Mouse (Mus musculus): Measurements from ENCODE around the gene Tex12. TPM values are rescaled to one million over a fixed set of nuclear protein-coding genes. Genes with fewer than 3 reads are reported as not detected.

Tex12 gene
- polyA plus RNA-seq, 1 experiment from 2014 or later = not detected

- ATAC-seq (replicated peaks; ENCODE audit: low FRiP score, low read depth) = no peak
- no peaks in the 10 kb centered on the region for H3K4me1 ChIP-seq (replicated peaks; ENCODE audit: insufficient read depth, low read length)
- WGBS = 71% methylated on average over 5 of the region's 5 CpGs
Measured at GRCm38 (mm10) chr9:50535930-50536329, 25.2 kb downstream of the Tex12 start.

GRCm38 (mm10) chr9:50533791-50534190, 27.3 kb downstream of the Tex12 start:
- ATAC-seq (replicated peaks; ENCODE audit: low FRiP score, low read depth) = no peak
- no peak for TF ChIP-seq CTCF (IDR thresholded peaks at IDR 0.05; ENCODE audit: low read depth)
- no peaks in the 10 kb centered on the region for H3K4me1 ChIP-seq (replicated peaks; ENCODE audit: insufficient read depth, low read length)
- no peak overlapping the region for H3K9ac ChIP-seq (ENCODE audit: low read depth, low read length)
- no peak overlapping the region for H3K4me3 ChIP-seq (replicated peaks; ENCODE audit: low read depth, low read length)
- no peaks in the 10 kb centered on the region for H3K36me3 ChIP-seq (ENCODE audit: insufficient read depth, low read length)
- peak; percentile 40 for DNase-seq (ENCODE audit: low spot score)
- H3K27me3 ChIP-seq (ENCODE audit: insufficient read depth, low read length) = no peaks in the 10 kb centered on the region
- H3K27ac ChIP-seq = no peak overlapping the region
- H3K4me2 ChIP-seq (ENCODE audit: low read length) = no peak overlapping the region
- WGBS = 76% methylated on average over 3 of the region's 3 CpGs
- no peaks in the 10 kb centered on the region for H3K9me3 ChIP-seq (replicated peaks; ENCODE audit: low read length)

More at GRCm38 (mm10) chr9:50535930-50536329, 25.2 kb downstream of the Tex12 start:
- no peaks in the 10 kb centered on the region for H3K36me3 ChIP-seq (ENCODE audit: insufficient read depth, low read length)
- no peaks in the 10 kb centered on the region for H3K27me3 ChIP-seq (ENCODE audit: insufficient read depth, low read length)
- no peak overlapping the region for H3K4me2 ChIP-seq (ENCODE audit: low read length)
- no peak for TF ChIP-seq CTCF (IDR thresholded peaks at IDR 0.05; ENCODE audit: low read depth)
- no peak overlapping the region for H3K4me3 ChIP-seq (replicated peaks; ENCODE audit: low read depth, low read length)
- DNase-seq (ENCODE audit: low spot score) = no peak
- no peak overlapping the region for H3K9ac ChIP-seq (ENCODE audit: low read depth, low read length)
- H3K9me3 ChIP-seq (replicated peaks; ENCODE audit: low read length) = no peaks in the 10 kb centered on the region
- H3K27ac ChIP-seq = no peak overlapping the region

- H3K27ac ChIP-seq = no peak overlapping the region
- no peaks in the 10 kb centered on the region for H3K36me3 ChIP-seq (ENCODE audit: insufficient read depth, low read length)
- no peak for ATAC-seq (replicated peaks; ENCODE audit: low FRiP score, low read depth)
- H3K4me2 ChIP-seq (ENCODE audit: low read length) = no peak overlapping the region
- no peak overlapping the region for H3K4me3 ChIP-seq (replicated peaks; ENCODE audit: low read depth, low read length)
- no peak for TF ChIP-seq CTCF (IDR thresholded peaks at IDR 0.05; ENCODE audit: low read depth)
- no peaks in the 10 kb centered on the region for H3K27me3 ChIP-seq (ENCODE audit: insufficient read depth, low read length)
- no peaks in the 10 kb centered on the region for H3K9me3 ChIP-seq (replicated peaks; ENCODE audit: low read length)
- DNase-seq (ENCODE audit: low spot score) = no peak
- 81% methylated on average over 11 of the region's 11 CpGs for WGBS
- H3K9ac ChIP-seq (ENCODE audit: low read depth, low read length) = no peak overlapping the region
- H3K4me1 ChIP-seq (replicated peaks; ENCODE audit: insufficient read depth, low read length) = no peaks in the 10 kb centered on the region
Measured at GRCm38 (mm10) chr9:50533328-50533727, 27.8 kb downstream of the Tex12 start.

- Histone ChIP-seq H3K36me3 (ENCODE audit: insufficient read depth, low read length) (no peaks in the 10 kb centered on the region), H3K9ac (ENCODE audit: low read depth, low read length) (no peak overlapping the region), H3K27me3 (ENCODE audit: insufficient read depth, low read length) (no peaks in the 10 kb centered on the region), H3K4me3 (replicated peaks; ENCODE audit: low read depth, low read length) (no peak overlapping the region), H3K27ac (no peak overlapping the region), H3K4me1 (replicated peaks; ENCODE audit: insufficient read depth, low read length) (0 out of 2 replicates have a peak, but pooled peaks cover 4% of the 10 kb centered on the region), H3K4me2 (ENCODE audit: low read length) (no peak overlapping the region), H3K9me3 (replicated peaks; ENCODE audit: low read length) (no peaks in the 10 kb centered on the region)
- WGBS = 30% methylated on average over 2 of the region's 2 CpGs
- ATAC-seq (replicated peaks; ENCODE audit: low FRiP score, low read depth) (no peak), DNase-seq (ENCODE audit: low spot score) (peak; percentile 72)
- TF ChIP-seq CTCF (IDR thresholded peaks at IDR 0.05; ENCODE audit: low read depth) = peak; percentile 69
Measured at GRCm38 (mm10) chr9:50530890-50531289, 30.2 kb downstream of the Tex12 start.

- peak; percentile 98 for DNase-seq (ENCODE audit: low spot score)
- Histone ChIP-seq H3K4me1 (replicated peaks; ENCODE audit: insufficient read depth, low read length) (0 out of 2 replicates have a peak, but pooled peaks cover 4% of the 10 kb centered on the region), H3K36me3 (ENCODE audit: insufficient read depth, low read length) (no peaks in the 10 kb centered on the region), H3K9ac (ENCODE audit: low read depth, low read length) (peak within 1 kb of the TSS; percentile 72), H3K27me3 (ENCODE audit: insufficient read depth, low read length) (no peaks in the 10 kb centered on the region), H3K4me2 (ENCODE audit: low read length) (peak within 1 kb of the TSS; percentile 53), H3K27ac (peak within 1 kb of the TSS; percentile 78), H3K4me3 (replicated peaks; ENCODE audit: low read depth, low read length) (peak within 1 kb of the TSS; percentile 58), H3K9me3 (replicated peaks; ENCODE audit: low read length) (no peaks in the 10 kb centered on the region)
- ATAC-seq (replicated peaks; ENCODE audit: low FRiP score, low read depth) = peak; percentile 98
- peak; percentile 87 for TF ChIP-seq CTCF (IDR thresholded peaks at IDR 0.05; ENCODE audit: low read depth)
- WGBS = under 1% methylated on average over 54 of the region's 54 CpGs
Measured at GRCm38 (mm10) chr9:50528293-50528892, 32.7 kb downstream of the Tex12 start, which contains the start of gene Pts. Pts (minus strand) TSS chr9:50528724.

GRCm38 (mm10) chr9:50527860-50528259, 33.3 kb downstream of the Tex12 start:
- WGBS = 40% methylated on average over 7 of the region's 7 CpGs
- Histone ChIP-seq H3K4me3 (replicated peaks; ENCODE audit: low read depth, low read length) (peak overlapping the region; percentile 58), H3K9ac (ENCODE audit: low read depth, low read length) (peak overlapping the region; percentile 72; the same call in 1 of the 2 replicates), H3K4me1 (replicated peaks; ENCODE audit: insufficient read depth, low read length) (0 out of 2 replicates have a peak, but pooled peaks cover 4% of the 10 kb centered on the region), H3K36me3 (ENCODE audit: insufficient read depth, low read length) (no peaks in the 10 kb centered on the region), H3K27me3 (ENCODE audit: insufficient read depth, low read length) (no peaks in the 10 kb centered on the region), H3K4me2 (ENCODE audit: low read length) (peak overlapping the region; percentile 53), H3K27ac (no peak overlapping the region), H3K9me3 (replicated peaks; ENCODE audit: low read length) (no peaks in the 10 kb centered on the region)
- DNase-seq (ENCODE audit: low spot score) = no peak
- peak; percentile 8; the same call in 1 of the 2 replicates for ATAC-seq (replicated peaks; ENCODE audit: low FRiP score, low read depth)
- no peak for TF ChIP-seq CTCF (IDR thresholded peaks at IDR 0.05; ENCODE audit: low read depth)

All from kidney, postnatal 0 days (tissue).